Mouse (Mus musculus): ENCODE measurements at regions not wholly inside any gene's neighbourhood (a gene's known extent, or its start where the extent isn't known, plus 50 kb on each side); places are given as distances from the start of the nearest gene placed in this dataset.

- no peak for DNase-seq (ENCODE audit: low read depth, low spot score)
Observed at GRCm38 (mm10) chr13:30085446-30085845, 50.8 kb upstream of the Mboat1 start.

GRCm38 (mm10) chr13:30085005-30085404 lies 51.3 kb upstream of the Mboat1 start:
- peak; percentile 85 for DNase-seq (ENCODE audit: low read depth, low spot score)

- DNase-seq (ENCODE audit: low read depth, low spot score) = peak; percentile 37
Observed at GRCm38 (mm10) chr13:30084386-30084785, 51.9 kb upstream of the Mboat1 start.

GRCm38 (mm10) chr13:30083949-30084348 lies 52.3 kb upstream of the Mboat1 start:
- no peak for DNase-seq (ENCODE audit: low read depth, low spot score)

- DNase-seq (ENCODE audit: low read depth, low spot score) = no peak
Observed at GRCm38 (mm10) chr13:30082761-30083160, 53.5 kb upstream of the Mboat1 start.

GRCm38 (mm10) chr13:30080705-30081474 lies 55.4 kb upstream of the Mboat1 start:
- no peak for DNase-seq (ENCODE audit: low read depth, low spot score)

- no peak for DNase-seq (ENCODE audit: low read depth, low spot score)
Observed at GRCm38 (mm10) chr13:30074517-30075064, 61.7 kb upstream of the Mboat1 start.

GRCm38 (mm10) chr13:30074069-30074468 lies 62.2 kb upstream of the Mboat1 start:
- no peak for DNase-seq (ENCODE audit: low read depth, low spot score)

GRCm38 (mm10) chr13:30069397-30069796 lies 66.9 kb upstream of the Mboat1 start:
- no peak for DNase-seq (ENCODE audit: low read depth, low spot score)

GRCm38 (mm10) chr13:30067581-30068375 lies 68.5 kb upstream of the Mboat1 start:
- DNase-seq (ENCODE audit: low read depth, low spot score) = no peak

GRCm38 (mm10) chr13:30065520-30065919 lies 70.8 kb upstream of the Mboat1 start:
- DNase-seq (ENCODE audit: low read depth, low spot score) = no peak

- no peak for DNase-seq (ENCODE audit: low read depth, low spot score)
Observed at GRCm38 (mm10) chr13:30063741-30064140, 72.5 kb upstream of the Mboat1 start.

- no peak for DNase-seq (ENCODE audit: low read depth, low spot score)
Observed at GRCm38 (mm10) chr13:30062285-30062684, 74.0 kb upstream of the Mboat1 start.

GRCm38 (mm10) chr13:30055141-30055645 lies 69.3 kb upstream of the E2f3 start:
- no peak for DNase-seq (ENCODE audit: low read depth, low spot score)

- DNase-seq (ENCODE audit: low read depth, low spot score) = no peak
Observed at GRCm38 (mm10) chr13:30051891-30052550, 66.2 kb upstream of the E2f3 start.

GRCm38 (mm10) chr13:30050745-30051508 lies 65.1 kb upstream of the E2f3 start:
- no peak for DNase-seq (ENCODE audit: low read depth, low spot score)

- no peak for DNase-seq (ENCODE audit: low read depth, low spot score)
Observed at GRCm38 (mm10) chr13:30048260-30048859, 62.5 kb upstream of the E2f3 start.

- no peak for DNase-seq (ENCODE audit: low read depth, low spot score)
Observed at GRCm38 (mm10) chr13:30046504-30047169, 60.8 kb upstream of the E2f3 start.

- DNase-seq (ENCODE audit: low read depth, low spot score) = no peak
Observed at GRCm38 (mm10) chr13:30046061-30046460, 60.2 kb upstream of the E2f3 start.

GRCm38 (mm10) chr13:30045225-30045624 lies 59.4 kb upstream of the E2f3 start:
- no peak for DNase-seq (ENCODE audit: low read depth, low spot score)
